ENCODE assay signal across 8 mouse cellular contexts in genomic region chr2:174439450-174439838, GRCm38 (mm10). TPM values are rescaled to one million over a fixed set of nuclear protein-coding genes. Genes with fewer than 3 reads are reported as not detected.
DNase-seq lines count a peak whose midpoint lies in the region; ATAC-seq and TF ChIP-seq lines count a peak whose summit lies in the region.

No protein-coding gene starts in this region.

- WGBS in lung, embryonic 14.5 days = 56% methylated on average over 5 of the region's 5 CpGs
- 23% methylated on average over 5 of the region's 5 CpGs for WGBS in liver, embryonic 15.5 days (ENCODE audit: insufficient replicate concordance)
- 54% methylated on average over 5 of the region's 5 CpGs for WGBS in stomach, embryonic 14.5 days

- H3K9me3 ChIP-seq in lung, embryonic 14.5 days (ENCODE audit: low read depth, low read length) = no peaks in the 10 kb centered on the region
- no peaks in the 10 kb centered on the region for H3K9me3 ChIP-seq in liver, embryonic 15.5 days (replicated peaks)
- no peaks in the 10 kb centered on the region for H3K9me3 ChIP-seq in stomach, embryonic 14.5 days (ENCODE audit: control insufficient read depth, low read depth, low read length)

- peaks cover 28% of the 10 kb centered on the region for H3K4me1 ChIP-seq in lung, embryonic 14.5 days (ENCODE audit: insufficient read depth)
- peaks cover 51% of the 10 kb centered on the region for H3K4me1 ChIP-seq in liver, embryonic 15.5 days (replicated peaks)
- H3K4me1 ChIP-seq in stomach, embryonic 14.5 days (ENCODE audit: control insufficient read depth, insufficient read depth, low read length) = peaks cover 19% of the 10 kb centered on the region

- H3K4me2 ChIP-seq in lung, embryonic 14.5 days = peak overlapping the region; percentile 82
- peak overlapping the region; percentile 95 for H3K4me2 ChIP-seq in liver, embryonic 15.5 days
- no peak overlapping the region for H3K4me2 ChIP-seq in stomach, embryonic 14.5 days (replicated peaks; ENCODE audit: low read depth, low read length)

- peak overlapping the region; percentile 65; the same call in 1 of the 2 replicates for H3K9ac ChIP-seq in lung, embryonic 14.5 days
- H3K9ac ChIP-seq in liver, embryonic 15.5 days = peak overlapping the region; percentile 71; the same call in 1 of the 2 replicates
- H3K9ac ChIP-seq in stomach, embryonic 14.5 days (replicated peaks; ENCODE audit: low read depth, low read length) = no peak overlapping the region

- H3K27me3 ChIP-seq in lung, embryonic 14.5 days (ENCODE audit: insufficient read depth, low read length) = no peaks in the 10 kb centered on the region
- peaks cover 7% of the 10 kb centered on the region; the same call in 1 of the 2 replicates for H3K27me3 ChIP-seq in liver, embryonic 15.5 days
- H3K27me3 ChIP-seq in stomach, embryonic 14.5 days (ENCODE audit: control insufficient read depth, insufficient read depth, low read length) = no peaks in the 10 kb centered on the region

- H3K27ac ChIP-seq in lung, embryonic 14.5 days (ENCODE audit: low read depth) = no peak overlapping the region
- peak overlapping the region; percentile 65 for H3K27ac ChIP-seq in liver, embryonic 15.5 days (replicated peaks)
- no peak overlapping the region for H3K27ac ChIP-seq in stomach, embryonic 14.5 days (ENCODE audit: low read length)

- no peak for ATAC-seq in lung, embryonic 14.5 days (ENCODE audit: insufficient read depth)
- peak; percentile 38 for ATAC-seq in granulocyte monocyte progenitor cell, adult 5-6 weeks (replicated peaks; ENCODE audit: poor library complexity, severe bottlenecking)
- ATAC-seq in liver, embryonic 15.5 days (ENCODE audit: insufficient read depth) = no peak
- ATAC-seq in stomach, embryonic 14.5 days (ENCODE audit: insufficient number of reproducible peaks, insufficient read depth, low FRiP score, low read depth) = no peak

- peak overlapping the region; percentile 64; the same call in 1 of the 2 replicates for H3K4me3 ChIP-seq in lung, embryonic 14.5 days (ENCODE audit: low read depth, low read length)
- H3K4me3 ChIP-seq in liver, embryonic 15.5 days (replicated peaks) = peak overlapping the region; percentile 69; the same call in 1 of the 2 replicates
- peak overlapping the region; percentile 60; the same call in 1 of the 2 replicates for H3K4me3 ChIP-seq in stomach, embryonic 14.5 days (ENCODE audit: low read depth, low read length)

- no peak for DNase-seq in lung, embryonic 14.5 days
- DNase-seq in lung, postnatal 4 days = no peak
- DNase-seq in thymus, postnatal 4 days = no peak
- DNase-seq in cerebellum, adult 11-12 months = no peak
- no peak for DNase-seq in thymus, postnatal 25 days

- no peak for TF ChIP-seq CTCF in lung, embryonic 14.5 days (IDR thresholded peaks at IDR 0.05; ENCODE audit: low read depth)

- H3K36me3 ChIP-seq in lung, embryonic 14.5 days (ENCODE audit: insufficient read depth) = peaks cover 8% of the 10 kb centered on the region; the same call in 1 of the 2 replicates
- H3K36me3 ChIP-seq in liver, embryonic 15.5 days (replicated peaks) = no peaks in the 10 kb centered on the region
- H3K36me3 ChIP-seq in stomach, embryonic 14.5 days (ENCODE audit: control insufficient read depth, insufficient read depth, low read length) = no peaks in the 10 kb centered on the region

RNA-seq across cellular contexts. Expression of gene Ctsz, which starts 0.6 kb away (rescaled TPM):
- 172 and 179 TPM in 2 replicates for polyA plus RNA-seq in lung, embryonic 14.5 days (2014; fragmentation: Nextera tagmentation; extraction: Ambion mirVana)
- 201 and 252 TPM in 2 replicates for total RNA-seq in granulocyte monocyte progenitor cell, adult 5-6 weeks (2014; fragmentation: Nextera tagmentation)
- total RNA-seq in granulocyte monocyte progenitor cell, adult 5-6 weeks (2017) = 362 and 363 TPM in 2 replicates
- 122 and 142 TPM in 2 replicates for polyA plus RNA-seq in liver, embryonic 15.5 days (2015; fragmentation: Nextera tagmentation; extraction: Ambion mirVana)
- 167 and 176 TPM in 2 replicates for polyA plus RNA-seq in stomach, embryonic 14.5 days (2014; fragmentation: Nextera tagmentation; extraction: Ambion mirVana)

RNA-seq across cellular contexts. Expression of gene Tubb1, which starts 11.1 kb away (rescaled TPM):
- 7.2 and 10.0 TPM in 2 replicates for polyA plus RNA-seq in lung, embryonic 14.5 days (2014; fragmentation: Nextera tagmentation; extraction: Ambion mirVana)
- not detected in 2 replicates for total RNA-seq in granulocyte monocyte progenitor cell, adult 5-6 weeks (2014; fragmentation: Nextera tagmentation)
- 0.43 and 1.0 TPM in 2 replicates for total RNA-seq in granulocyte monocyte progenitor cell, adult 5-6 weeks (2017)
- 23.9 and 26.9 TPM in 2 replicates for polyA plus RNA-seq in liver, embryonic 15.5 days (2015; fragmentation: Nextera tagmentation; extraction: Ambion mirVana)
- polyA plus RNA-seq in stomach, embryonic 14.5 days (2014; fragmentation: Nextera tagmentation; extraction: Ambion mirVana) = 0.84 and 1.4 TPM in 2 replicates

RNA-seq across cellular contexts. Expression of gene Nelfcd, which starts 23.8 kb away (rescaled TPM):
- polyA plus RNA-seq in lung, embryonic 14.5 days (2014; fragmentation: Nextera tagmentation; extraction: Ambion mirVana) = 143 and 144 TPM in 2 replicates
- total RNA-seq in granulocyte monocyte progenitor cell, adult 5-6 weeks (2014; fragmentation: Nextera tagmentation) = 56.8 and 68.4 TPM in 2 replicates
- 40.2 and 42.2 TPM in 2 replicates for total RNA-seq in granulocyte monocyte progenitor cell, adult 5-6 weeks (2017)
- 71.7 and 79.6 TPM in 2 replicates for polyA plus RNA-seq in liver, embryonic 15.5 days (2015; fragmentation: Nextera tagmentation; extraction: Ambion mirVana)
- polyA plus RNA-seq in stomach, embryonic 14.5 days (2014; fragmentation: Nextera tagmentation; extraction: Ambion mirVana) = 117 and 125 TPM in 2 replicates

RNA-seq across cellular contexts. Expression of gene Atp5e, which starts 24.5 kb away (rescaled TPM):
- polyA plus RNA-seq in lung, embryonic 14.5 days (2014; fragmentation: Nextera tagmentation; extraction: Ambion mirVana) = 838 and 911 TPM in 2 replicates
- total RNA-seq in granulocyte monocyte progenitor cell, adult 5-6 weeks (2014; fragmentation: Nextera tagmentation) = 648 and 734 TPM in 2 replicates
- 282 and 442 TPM in 2 replicates for total RNA-seq in granulocyte monocyte progenitor cell, adult 5-6 weeks (2017)
- 313 and 380 TPM in 2 replicates for polyA plus RNA-seq in liver, embryonic 15.5 days (2015; fragmentation: Nextera tagmentation; extraction: Ambion mirVana)
- polyA plus RNA-seq in stomach, embryonic 14.5 days (2014; fragmentation: Nextera tagmentation; extraction: Ambion mirVana) = 875 and 936 TPM in 2 replicates

RNA-seq across cellular contexts. Expression of gene Prelid3b, which starts 33.4 kb away (rescaled TPM):
- polyA plus RNA-seq in lung, embryonic 14.5 days (2014; fragmentation: Nextera tagmentation; extraction: Ambion mirVana) = 116 and 117 TPM in 2 replicates
- total RNA-seq in granulocyte monocyte progenitor cell, adult 5-6 weeks (2014; fragmentation: Nextera tagmentation) = 76.8 and 88.4 TPM in 2 replicates
- total RNA-seq in granulocyte monocyte progenitor cell, adult 5-6 weeks (2017) = 213 and 215 TPM in 2 replicates
- 79.4 and 79.5 TPM in 2 replicates for polyA plus RNA-seq in liver, embryonic 15.5 days (2015; fragmentation: Nextera tagmentation; extraction: Ambion mirVana)
- polyA plus RNA-seq in stomach, embryonic 14.5 days (2014; fragmentation: Nextera tagmentation; extraction: Ambion mirVana) = 99.9 and 101 TPM in 2 replicates
